Mouse (Mus musculus) stomach, postnatal 0 days (tissue): ENCODE measurements at regions not wholly inside any gene's neighbourhood (a gene's known extent, or its start where the extent isn't known, plus 50 kb on each side); places are given as distances from the start of the nearest gene placed in this dataset.
A peak's percentile ranks its signal among the peaks of the same experiment; 100 is the strongest.

Source experiments
- CTCF ChIP-seq: IDR thresholded peaks from 2 replicates; pipeline ENCODE4 v1.5.1; 2016; ENCODE audit warnings: antibody characterized with exemption, low read depth, mild to moderate bottlenecking, moderate library complexity
- EP300 ChIP-seq: optimal IDR thresholded peaks from 2 replicates; pipeline ENCODE3; 2016; ENCODE audit warnings: antibody characterized with exemption

DNA sequence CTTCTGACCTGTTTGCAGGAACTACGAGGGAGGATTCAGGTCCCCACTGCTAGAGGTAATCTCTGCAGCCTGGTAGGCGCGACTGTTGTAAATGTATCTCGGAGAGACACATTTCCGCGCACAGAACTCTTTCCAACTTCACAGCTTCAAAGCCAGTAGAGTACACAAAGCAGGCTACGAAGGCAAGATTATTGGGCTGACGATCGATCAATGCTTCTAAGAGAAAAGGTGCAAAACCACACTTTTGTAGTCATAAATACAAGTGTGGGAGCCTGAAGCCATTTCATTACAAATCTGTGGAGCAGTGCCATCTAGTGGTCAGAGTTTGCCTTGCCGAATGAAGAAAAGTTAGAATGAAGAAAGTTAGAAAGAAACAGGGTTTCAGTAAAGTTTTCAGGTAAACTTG, 118.9 kb upstream of the Zc3h12c start:
- TF ChIP-seq CTCF, result peak; percentile 93
- no peak for TF ChIP-seq EP300
